Mouse (Mus musculus): ENCODE data around the gene Rpa1. TPM values are rescaled to one million over a fixed set of nuclear protein-coding genes. Genes with fewer than 3 reads are reported as not detected.

Gene Rpa1
- polyA plus RNA-seq, 2 experiments, result 79.9 to 92.7 TPM

DNA sequence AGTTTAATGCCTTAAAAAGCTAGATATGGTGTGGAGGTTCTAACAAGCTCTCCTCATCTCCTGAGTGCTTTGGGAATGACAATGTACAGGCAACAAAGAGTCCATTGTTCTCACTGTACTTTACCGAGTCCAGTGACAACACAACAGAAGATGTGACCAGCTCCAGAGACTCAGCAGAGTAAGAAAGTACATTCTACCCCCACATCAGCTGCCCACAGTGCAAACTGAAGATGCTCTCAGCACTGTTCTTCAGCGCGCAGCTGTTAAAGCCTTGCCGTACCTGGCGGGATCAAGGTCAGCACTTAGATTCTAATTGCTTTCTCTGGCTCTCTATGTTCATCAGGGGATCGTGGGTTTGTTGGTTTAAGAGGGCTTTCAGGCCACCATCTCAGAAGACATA is 36.4 kb downstream of the Rpa1 start:
- no peaks in the 10 kb centered on the region for H3K4me1 ChIP-seq (ENCODE audit: control insufficient read depth, insufficient read depth, low read length)
- H3K4me3 ChIP-seq (replicated peaks; ENCODE audit: low read length), result no peak overlapping the region
- no peak overlapping the region for H3K4me2 ChIP-seq (replicated peaks; ENCODE audit: low read depth, low read length, severe bottlenecking)
- H3K27me3 ChIP-seq (ENCODE audit: control insufficient read depth, insufficient read depth, low read length), result no peaks in the 10 kb centered on the region
- no peak for DNase-seq (ENCODE audit: low spot score)
- peaks cover 85% of the 10 kb centered on the region for H3K36me3 ChIP-seq (ENCODE audit: control insufficient read depth, insufficient read depth, low read length)
- no peaks in the 10 kb centered on the region for H3K9me3 ChIP-seq (ENCODE audit: control insufficient read depth, low read length)
- no peak overlapping the region for H3K9ac ChIP-seq (ENCODE audit: low read depth, low read length, severe bottlenecking)
- 92% methylated on average over 6 of the region's 6 CpGs for WGBS
- no peak for TF ChIP-seq POLR2A (IDR thresholded peaks at IDR 0.05; ENCODE audit: borderline replicate concordance, extremely low read depth, insufficient read depth, insufficient read length)
- no peak for ATAC-seq (ENCODE audit: low FRiP score, low read depth)
- H3K27ac ChIP-seq (replicated peaks; ENCODE audit: low read depth, low read length), result no peak overlapping the region

DNA sequence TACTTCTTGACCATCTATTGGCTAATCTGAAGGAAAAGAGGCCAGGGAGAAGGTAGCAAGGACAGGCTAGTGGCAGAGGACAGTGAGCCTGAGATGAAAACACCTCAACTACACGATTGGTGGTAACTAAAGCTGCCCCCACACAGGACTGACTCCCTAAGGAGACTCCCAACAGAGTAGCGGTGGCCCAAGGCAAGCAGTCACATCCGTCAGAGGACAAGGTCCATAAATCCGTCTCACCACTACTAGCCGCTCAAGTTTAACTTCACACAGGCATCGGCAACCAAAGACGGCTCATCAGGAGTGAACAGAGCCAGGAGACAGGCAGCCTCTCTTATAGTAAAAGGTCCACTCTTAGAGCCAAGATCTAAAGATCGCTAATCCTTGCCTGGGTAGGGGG is 37.3 kb downstream of the Rpa1 start:
- 81% methylated on average over 8 of the region's 8 CpGs for WGBS
- DNase-seq (ENCODE audit: low spot score), result no peak
- Histone ChIP-seq H3K4me1 (ENCODE audit: control insufficient read depth, insufficient read depth, low read length) (no peaks in the 10 kb centered on the region), H3K27me3 (ENCODE audit: control insufficient read depth, insufficient read depth, low read length) (no peaks in the 10 kb centered on the region), H3K9ac (ENCODE audit: low read depth, low read length, severe bottlenecking) (no peak overlapping the region), H3K4me2 (replicated peaks; ENCODE audit: low read depth, low read length, severe bottlenecking) (no peak overlapping the region), H3K4me3 (replicated peaks; ENCODE audit: low read length) (no peak overlapping the region), H3K36me3 (ENCODE audit: control insufficient read depth, insufficient read depth, low read length) (peaks cover 88% of the 10 kb centered on the region), H3K9me3 (ENCODE audit: control insufficient read depth, low read length) (no peaks in the 10 kb centered on the region), H3K27ac (replicated peaks; ENCODE audit: low read depth, low read length) (no peak overlapping the region)
- TF ChIP-seq POLR2A (IDR thresholded peaks at IDR 0.05; ENCODE audit: borderline replicate concordance, extremely low read depth, insufficient read depth, insufficient read length), result no peak
- no peak for ATAC-seq (ENCODE audit: low FRiP score, low read depth)

DNA sequence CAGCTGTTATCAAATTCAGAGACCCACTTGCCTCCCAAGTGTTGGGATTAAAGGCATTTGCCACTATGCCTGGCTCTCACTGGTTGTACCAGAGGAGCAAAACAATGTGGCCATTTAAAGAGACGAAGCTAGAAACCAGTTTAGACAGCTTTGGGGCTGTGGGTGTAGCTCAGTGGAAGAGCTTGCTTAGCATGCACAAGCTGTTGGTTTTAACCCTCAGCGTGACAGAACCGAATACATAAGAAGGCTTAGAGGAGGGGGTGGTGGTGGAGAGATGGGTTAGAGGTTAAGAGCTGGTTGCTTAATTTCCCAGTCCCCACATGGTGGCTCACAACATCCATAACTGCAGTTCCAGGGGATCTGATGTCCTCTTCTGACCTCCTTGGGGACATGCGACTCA is 39.5 kb downstream of the Rpa1 start:
- H3K9me3 ChIP-seq (ENCODE audit: control insufficient read depth, low read length), result no peaks in the 10 kb centered on the region
- H3K4me2 ChIP-seq (replicated peaks; ENCODE audit: low read depth, low read length, severe bottlenecking), result no peak overlapping the region
- H3K4me1 ChIP-seq (ENCODE audit: control insufficient read depth, insufficient read depth, low read length), result no peaks in the 10 kb centered on the region
- TF ChIP-seq POLR2A (IDR thresholded peaks at IDR 0.05; ENCODE audit: borderline replicate concordance, extremely low read depth, insufficient read depth, insufficient read length), result no peak
- no peak overlapping the region for H3K9ac ChIP-seq (ENCODE audit: low read depth, low read length, severe bottlenecking)
- ATAC-seq (ENCODE audit: low FRiP score, low read depth) (no peak), DNase-seq (ENCODE audit: low spot score) (no peak)
- H3K4me3 ChIP-seq (replicated peaks; ENCODE audit: low read length), result no peak overlapping the region
- H3K27ac ChIP-seq (replicated peaks; ENCODE audit: low read depth, low read length), result no peak overlapping the region
- H3K27me3 ChIP-seq (ENCODE audit: control insufficient read depth, insufficient read depth, low read length), result no peaks in the 10 kb centered on the region
- H3K36me3 ChIP-seq (ENCODE audit: control insufficient read depth, insufficient read depth, low read length), result peaks cover 84% of the 10 kb centered on the region
- WGBS, result 88% methylated on average over 4 of the region's 4 CpGs

DNA sequence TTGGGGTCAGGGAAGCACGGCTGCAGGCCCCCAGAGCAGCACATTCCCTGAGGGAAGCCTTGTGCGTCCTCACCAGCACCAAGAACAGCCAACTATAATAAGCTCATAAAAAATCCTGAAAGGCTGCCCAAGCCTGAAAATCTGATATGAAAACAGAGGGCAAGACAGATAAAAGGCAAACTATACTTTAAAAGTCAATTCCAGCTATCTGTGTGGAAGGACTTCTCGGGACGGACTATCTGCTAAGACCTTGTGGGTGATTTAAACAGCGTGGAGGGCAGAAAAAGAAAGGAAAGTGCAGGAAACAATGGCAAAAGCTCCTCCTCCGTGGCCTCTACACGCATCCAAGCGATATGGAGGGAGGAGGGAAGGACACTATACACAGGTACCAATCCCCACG is 43.3 kb downstream of the Rpa1 start:
- H3K27me3 ChIP-seq (ENCODE audit: control insufficient read depth, insufficient read depth, low read length), result no peaks in the 10 kb centered on the region
- H3K9me3 ChIP-seq (ENCODE audit: control insufficient read depth, low read length), result no peaks in the 10 kb centered on the region
- peaks cover 73% of the 10 kb centered on the region for H3K36me3 ChIP-seq (ENCODE audit: control insufficient read depth, insufficient read depth, low read length)
- no peak for TF ChIP-seq POLR2A (IDR thresholded peaks at IDR 0.05; ENCODE audit: borderline replicate concordance, extremely low read depth, insufficient read depth, insufficient read length)
- no peak overlapping the region for H3K27ac ChIP-seq (replicated peaks; ENCODE audit: low read depth, low read length)
- 84% methylated on average over 9 of the region's 9 CpGs for WGBS
- H3K4me3 ChIP-seq (replicated peaks; ENCODE audit: low read length), result no peak overlapping the region
- no peak overlapping the region for H3K4me2 ChIP-seq (replicated peaks; ENCODE audit: low read depth, low read length, severe bottlenecking)
- no peak for DNase-seq (ENCODE audit: low spot score)
- no peak overlapping the region for H3K9ac ChIP-seq (ENCODE audit: low read depth, low read length, severe bottlenecking)
- H3K4me1 ChIP-seq (ENCODE audit: control insufficient read depth, insufficient read depth, low read length), result no peaks in the 10 kb centered on the region
- no peak for ATAC-seq (ENCODE audit: low FRiP score, low read depth)

DNA sequence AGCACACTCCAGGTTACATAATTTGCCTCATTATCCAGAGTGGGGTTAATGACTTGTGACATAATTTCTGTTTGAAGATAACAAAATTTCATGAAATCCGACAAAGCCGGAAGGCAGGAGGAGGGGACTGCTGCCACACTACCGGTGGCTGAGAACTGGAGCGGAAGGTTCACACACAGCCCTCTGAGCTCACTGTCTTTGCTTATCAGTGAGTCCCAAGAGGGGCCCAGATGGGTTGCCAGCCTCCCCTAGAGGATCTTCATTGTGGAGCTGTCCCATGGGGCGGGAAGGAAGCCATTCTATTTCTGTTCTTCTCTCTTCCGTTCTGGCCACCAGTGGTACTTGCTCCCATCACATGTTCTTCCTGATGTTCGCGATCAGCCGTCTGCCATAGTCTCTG is 47.2 kb downstream of the Rpa1 start:
- Histone ChIP-seq H3K9ac (ENCODE audit: low read depth, low read length, severe bottlenecking) (no peak overlapping the region), H3K9me3 (ENCODE audit: control insufficient read depth, low read length) (no peaks in the 10 kb centered on the region), H3K4me2 (replicated peaks; ENCODE audit: low read depth, low read length, severe bottlenecking) (no peak overlapping the region), H3K27me3 (ENCODE audit: control insufficient read depth, insufficient read depth, low read length) (no peaks in the 10 kb centered on the region), H3K4me3 (replicated peaks; ENCODE audit: low read length) (no peak overlapping the region), H3K4me1 (ENCODE audit: control insufficient read depth, insufficient read depth, low read length) (0 out of 2 replicates have a peak, but pooled peaks cover 3% of the 10 kb centered on the region), H3K27ac (replicated peaks; ENCODE audit: low read depth, low read length) (no peak overlapping the region), H3K36me3 (ENCODE audit: control insufficient read depth, insufficient read depth, low read length) (peaks cover 45% of the 10 kb centered on the region)
- WGBS, result 87% methylated on average over 9 of the region's 9 CpGs
- no peak for ATAC-seq (ENCODE audit: low FRiP score, low read depth)
- no peak for DNase-seq (ENCODE audit: low spot score)
- no peak for TF ChIP-seq POLR2A (IDR thresholded peaks at IDR 0.05; ENCODE audit: borderline replicate concordance, extremely low read depth, insufficient read depth, insufficient read length)

DNA sequence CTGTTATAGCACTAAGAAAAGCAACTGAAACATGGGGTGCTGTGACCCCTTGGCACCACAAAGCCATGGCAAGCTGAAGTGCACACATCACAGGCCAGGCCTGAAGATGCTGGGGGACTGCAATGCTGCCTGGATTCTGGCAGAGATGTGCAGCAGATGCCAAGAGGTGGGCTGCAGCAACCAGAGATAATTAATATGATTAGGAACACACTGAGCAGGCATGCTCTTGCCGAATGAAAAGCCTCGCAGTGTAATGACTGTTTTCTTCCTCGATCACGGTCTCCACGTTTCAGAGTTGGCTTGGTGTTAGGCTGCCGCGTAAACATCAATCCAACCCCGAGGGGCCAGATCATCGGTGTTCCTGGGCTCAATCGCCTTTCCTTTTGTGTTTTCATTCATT is 48.3 kb downstream of the Rpa1 start:
- Histone ChIP-seq H3K4me2 (replicated peaks; ENCODE audit: low read depth, low read length, severe bottlenecking) (no peak overlapping the region), H3K4me1 (ENCODE audit: control insufficient read depth, insufficient read depth, low read length) (0 out of 2 replicates have a peak, but pooled peaks cover 3% of the 10 kb centered on the region), H3K27ac (replicated peaks; ENCODE audit: low read depth, low read length) (no peak overlapping the region), H3K9me3 (ENCODE audit: control insufficient read depth, low read length) (no peaks in the 10 kb centered on the region), H3K36me3 (ENCODE audit: control insufficient read depth, insufficient read depth, low read length) (peaks cover 34% of the 10 kb centered on the region), H3K4me3 (replicated peaks; ENCODE audit: low read length) (no peak overlapping the region), H3K9ac (ENCODE audit: low read depth, low read length, severe bottlenecking) (no peak overlapping the region), H3K27me3 (ENCODE audit: control insufficient read depth, insufficient read depth, low read length) (no peaks in the 10 kb centered on the region)
- no peak for ATAC-seq (ENCODE audit: low FRiP score, low read depth)
- 81% methylated on average over 10 of the region's 10 CpGs for WGBS
- DNase-seq (ENCODE audit: low spot score), result no peak
- TF ChIP-seq POLR2A (IDR thresholded peaks at IDR 0.05; ENCODE audit: borderline replicate concordance, extremely low read depth, insufficient read depth, insufficient read length), result no peak
